Mouse (Mus musculus) gastrocnemius, postnatal 25 days (tissue): ENCODE results near the gene Foxg1. TPM values are rescaled to one million over a fixed set of nuclear protein-coding genes. Genes with fewer than 3 reads are reported as not detected.

Experiments
- DNase-seq: peaks from one replicate; pipeline ENCODE4 v3.0.0; 2022
- total RNA-seq, 2 experiments: library from RNA; stranded (reverse); gene quantifications; 1 replicate in 1 of 2; 2 replicates in 1 of 2; pipeline ENCODE4 v1.2.3; 2021

The Foxg1 gene
- total RNA-seq, 2 experiments from 2014 or later: not detected

- DNase-seq: no peak
These were observed 3.8 kb downstream of the Foxg1 start for GRCm38 (mm10) chr12:49386081-49386805.

DNA sequence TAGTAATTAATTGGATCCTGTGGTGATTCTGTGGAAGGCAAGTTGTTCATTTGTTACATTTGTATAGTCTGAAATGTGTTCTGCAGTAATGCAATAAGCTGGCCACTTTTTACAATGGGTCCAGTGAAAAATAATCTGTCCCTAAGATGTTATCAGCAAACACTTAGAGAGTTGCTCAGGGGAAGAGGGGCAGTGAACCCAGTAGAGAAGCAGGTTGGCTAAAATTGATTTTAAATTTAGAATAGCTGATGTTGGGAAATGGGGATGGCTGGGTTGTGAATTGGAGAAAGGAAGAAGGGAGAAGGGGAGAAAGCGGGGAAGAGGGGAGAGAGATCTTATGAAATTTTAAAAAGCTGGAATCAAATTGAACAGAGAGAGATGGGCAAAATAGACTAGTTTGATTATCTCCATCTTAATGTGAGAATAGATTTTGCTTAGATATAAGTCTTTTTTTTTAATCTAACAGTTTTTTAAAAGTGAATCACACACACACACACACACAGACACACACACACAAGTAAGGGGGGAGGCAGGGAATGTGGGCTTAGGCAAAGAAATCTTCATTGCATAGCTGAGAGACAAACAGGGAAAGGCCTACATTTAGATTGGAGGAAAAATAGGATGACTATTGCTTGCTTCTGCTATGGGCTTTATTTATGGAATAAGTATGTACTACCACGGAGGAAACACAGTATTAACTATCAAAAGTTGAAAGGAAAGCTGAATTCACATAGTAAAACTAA, 5.6 kb downstream of the Foxg1 start:
- no peak for DNase-seq

- DNase-seq: no peak
These were observed 7.2 kb downstream of the Foxg1 start for GRCm38 (mm10) chr12:49389666-49390065.

DNA sequence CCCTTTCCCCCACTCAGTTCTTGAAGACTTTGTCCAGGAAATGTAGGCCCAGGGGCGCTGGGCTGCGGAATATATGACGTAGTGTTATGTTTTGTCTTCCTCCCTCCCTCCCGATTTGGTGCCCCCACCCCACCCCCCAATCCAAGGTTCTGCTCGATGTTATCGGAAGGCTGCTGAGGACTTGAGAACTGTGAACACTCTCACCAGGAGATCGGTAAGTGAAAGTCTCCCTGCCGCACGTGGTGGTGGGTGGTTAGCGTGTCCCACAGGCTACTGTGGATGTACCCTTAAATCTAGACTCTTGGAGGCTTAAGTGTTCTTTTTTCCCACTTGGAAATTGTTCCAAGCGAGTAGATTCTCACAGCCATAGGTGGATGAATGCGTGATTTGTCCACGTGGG, 7.8 kb downstream of the Foxg1 start:
- DNase-seq: no peak

GRCm38 (mm10) chr12:49390926-49391304, 8.5 kb downstream of the Foxg1 start:
- DNase-seq: no peak

GRCm38 (mm10) chr12:49391305-49392040, 9.0 kb downstream of the Foxg1 start:
- DNase-seq: no peak

- DNase-seq: no peak
These were observed 9.6 kb downstream of the Foxg1 start for GRCm38 (mm10) chr12:49392041-49392390.

DNA sequence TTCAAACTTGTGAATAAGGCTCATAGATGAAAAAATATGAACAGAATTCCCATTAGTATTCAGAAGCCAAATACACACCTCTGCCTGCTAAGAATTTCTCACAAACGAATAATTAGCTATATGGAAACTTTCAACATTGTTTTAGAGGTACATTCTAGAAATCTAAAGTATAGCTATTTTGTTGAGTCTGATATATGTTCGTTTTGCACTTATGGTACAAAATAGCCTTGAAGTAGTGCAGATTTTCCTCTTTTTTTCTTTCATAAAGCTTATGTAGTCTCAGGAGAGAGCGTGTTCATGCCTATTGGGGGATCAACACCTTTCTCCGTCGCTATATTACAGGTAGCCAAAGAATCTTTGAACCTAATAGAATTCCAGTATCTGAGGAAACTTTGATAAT, 10.4 kb downstream of the Foxg1 start:
- no peak for DNase-seq

- DNase-seq: no peak
These were observed 11.2 kb downstream of the Foxg1 start for GRCm38 (mm10) chr12:49393639-49394038.

DNA sequence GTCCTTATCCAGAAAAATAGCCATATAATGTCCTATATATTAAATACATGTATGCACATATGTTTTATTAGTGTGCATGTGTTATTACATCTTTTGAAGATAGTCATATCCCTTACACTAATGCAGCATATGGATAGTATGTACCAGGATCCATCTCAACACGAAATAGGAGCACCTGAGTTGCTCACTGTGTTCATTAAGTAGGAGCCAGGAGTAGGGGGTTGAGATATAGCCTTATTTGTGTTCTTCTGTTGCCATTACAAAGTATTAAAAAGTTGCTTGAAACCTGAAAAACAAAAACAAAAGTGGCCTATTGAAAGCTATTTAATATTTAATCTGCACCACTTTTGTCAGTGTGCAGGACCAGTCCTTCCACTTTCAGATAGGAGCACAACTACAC, 11.7 kb downstream of the Foxg1 start:
- DNase-seq: no peak

DNA sequence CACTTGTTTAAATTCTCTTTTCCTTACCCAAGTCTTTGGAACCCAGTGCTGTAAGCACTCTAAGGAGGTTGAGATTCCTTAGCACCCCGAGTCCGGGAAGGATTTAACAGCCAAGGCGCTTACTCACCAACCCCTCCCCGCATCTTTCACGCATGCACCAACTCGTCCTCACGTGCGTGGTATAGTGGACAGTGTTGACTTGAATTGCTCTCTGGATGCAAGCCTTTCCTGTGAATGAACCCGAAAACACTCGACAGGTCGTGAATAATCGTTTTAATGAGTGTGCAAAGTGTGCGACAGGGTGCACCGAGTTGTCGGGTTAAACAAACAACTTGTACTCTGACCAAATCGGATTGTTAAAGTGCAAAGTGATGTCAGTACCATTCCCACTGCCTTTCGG, 12.4 kb downstream of the Foxg1 start:
- no peak for DNase-seq

DNA sequence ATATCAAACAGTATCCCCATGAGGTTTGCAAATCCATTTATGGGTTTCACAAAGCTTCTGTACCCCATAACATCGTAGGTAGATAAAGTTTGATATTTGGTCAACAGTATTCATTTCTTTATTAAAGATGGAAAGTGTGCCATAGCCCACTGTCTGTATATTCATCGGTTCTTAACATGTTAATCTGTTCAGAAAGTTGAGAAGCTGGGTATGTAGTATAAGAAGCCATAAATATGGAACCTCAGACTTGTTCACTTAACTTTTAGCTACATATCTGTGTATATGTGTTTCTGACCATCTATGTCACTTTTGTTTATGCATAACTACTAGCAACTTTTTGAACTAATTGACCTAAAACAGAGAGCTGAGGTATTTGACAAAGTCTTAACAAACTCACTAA, 13.5 kb downstream of the Foxg1 start:
- DNase-seq: no peak

GRCm38 (mm10) chr12:49396776-49397175, 14.3 kb downstream of the Foxg1 start:
- DNase-seq: no peak

DNA sequence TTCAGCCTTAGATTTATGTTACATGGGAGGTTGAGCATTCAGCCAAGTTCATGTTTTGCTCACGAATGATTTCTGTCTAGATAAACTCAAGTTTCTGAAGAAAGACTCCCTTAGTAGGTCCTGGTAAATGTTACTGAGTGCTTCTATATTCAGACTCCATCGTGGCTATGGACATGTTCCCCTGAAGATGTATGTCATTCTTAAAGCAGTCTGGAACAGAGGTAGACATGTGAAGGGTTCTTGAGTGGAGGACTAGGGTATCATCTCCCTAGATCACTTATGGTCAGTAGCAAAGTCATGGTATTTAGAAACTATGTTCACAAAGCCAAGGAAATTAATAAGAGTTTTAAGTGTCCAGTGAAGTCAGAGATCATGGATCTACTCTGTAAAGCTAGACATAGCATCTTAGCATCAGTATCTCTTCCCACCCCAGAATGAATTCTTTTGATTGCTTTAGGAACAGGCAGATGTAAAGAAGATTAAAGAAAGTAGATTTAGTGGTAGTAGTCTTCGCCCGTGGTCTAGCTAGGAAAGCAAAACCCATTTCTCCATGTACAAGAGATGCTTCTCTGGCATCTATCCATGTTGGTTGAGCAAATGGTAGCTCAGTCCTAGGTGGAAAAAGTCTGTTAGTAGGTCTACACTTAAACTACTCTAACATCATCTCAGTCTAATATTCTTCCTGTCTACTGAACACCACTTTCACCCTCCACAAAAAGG, 15.1 kb downstream of the Foxg1 start:
- no peak for DNase-seq

DNA sequence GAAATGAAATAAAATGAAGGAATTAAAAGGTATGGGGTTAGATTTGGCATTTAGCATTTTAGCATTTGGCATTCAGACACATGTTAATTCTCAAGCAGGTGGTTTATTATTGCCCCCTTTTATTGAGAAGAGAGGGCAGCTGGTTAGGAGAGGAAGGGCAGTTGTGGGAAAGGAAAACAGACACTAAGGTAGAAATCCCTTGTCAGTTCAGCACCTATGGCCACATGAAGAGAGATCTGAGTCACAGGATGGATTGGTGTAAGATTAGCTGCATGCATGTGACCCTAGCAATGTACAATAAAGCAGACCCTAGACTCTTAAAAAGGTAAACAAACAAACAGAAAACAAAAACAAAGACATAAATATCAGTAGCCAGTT, 15.7 kb downstream of the Foxg1 start:
- DNase-seq: no peak

DNA sequence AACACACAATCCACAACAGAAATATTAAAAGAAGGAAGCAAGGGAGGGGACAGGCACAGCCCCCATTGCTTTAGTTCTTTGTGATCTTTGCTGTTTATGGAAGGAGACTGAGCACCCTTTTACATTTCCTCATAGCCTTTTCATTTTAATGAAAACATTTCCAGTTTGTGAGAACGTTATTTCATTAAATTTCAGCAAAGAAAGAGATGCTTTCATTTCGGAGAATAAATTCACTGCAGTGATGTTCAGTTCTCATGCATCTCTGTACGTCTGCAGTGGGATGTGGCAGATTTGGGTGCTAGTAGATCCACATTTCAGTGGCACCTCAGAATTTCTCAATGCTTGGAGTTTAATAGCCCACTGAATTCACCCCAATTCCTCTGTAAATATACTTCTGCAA, 16.2 kb downstream of the Foxg1 start:
- no peak for DNase-seq

DNA sequence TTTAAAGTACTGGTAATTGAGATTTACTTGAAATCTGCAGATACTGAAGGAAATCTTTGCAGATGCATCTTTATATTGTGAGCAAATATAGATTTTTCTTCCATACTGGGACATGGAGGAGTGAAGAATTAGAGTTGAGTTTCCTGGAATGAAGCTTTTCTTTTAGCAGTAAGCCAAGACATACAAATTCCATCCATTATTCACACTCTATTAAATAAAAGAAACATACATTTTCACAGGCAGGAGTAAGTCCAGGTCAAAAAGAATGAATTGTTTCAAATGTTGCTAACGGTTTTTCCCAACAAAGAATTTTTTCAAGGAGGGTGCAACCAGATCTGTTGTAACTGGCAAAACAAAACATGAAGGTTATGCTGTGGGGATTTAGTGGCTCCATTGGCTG, 17.2 kb downstream of the Foxg1 start:
- no peak for DNase-seq

DNA sequence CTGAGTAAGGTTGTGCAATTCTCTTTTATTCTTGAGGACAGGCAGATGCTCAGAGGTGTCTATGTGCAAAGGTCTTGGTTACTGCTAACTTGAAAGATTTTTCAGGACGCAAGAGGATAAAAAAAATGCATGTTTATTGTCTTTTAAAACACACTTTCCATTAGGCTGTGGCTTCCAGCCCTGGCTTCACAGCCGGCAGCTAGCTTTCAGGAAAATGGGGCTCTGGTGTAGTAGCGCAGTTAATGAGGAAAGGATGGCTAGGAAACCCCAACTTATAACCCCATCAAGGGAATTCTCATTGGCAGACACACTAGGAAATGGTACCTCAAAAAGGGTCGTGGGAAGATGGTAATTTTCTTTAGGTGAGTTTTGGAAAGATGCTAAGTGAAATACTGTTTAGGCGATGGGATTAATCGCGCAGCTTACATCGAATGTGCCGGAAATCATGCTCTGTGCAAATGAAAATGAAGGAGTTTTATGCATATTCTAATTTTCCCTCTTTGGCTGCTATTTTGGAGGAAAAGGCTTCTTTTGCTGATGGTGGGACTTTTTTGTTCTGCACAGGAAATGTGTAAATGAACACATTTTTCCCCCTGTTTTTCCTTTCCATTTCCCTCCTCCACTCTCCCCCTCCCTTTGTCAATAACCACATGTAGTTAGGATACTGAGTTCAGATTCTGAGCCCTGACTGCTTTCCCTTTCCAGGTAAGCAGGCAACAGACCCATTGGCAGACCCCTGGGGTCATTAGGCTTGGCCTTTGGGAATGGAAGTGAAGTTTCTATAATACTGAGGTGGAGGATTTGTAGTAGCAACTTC, 17.8 kb downstream of the Foxg1 start:
- no peak for DNase-seq

DNA sequence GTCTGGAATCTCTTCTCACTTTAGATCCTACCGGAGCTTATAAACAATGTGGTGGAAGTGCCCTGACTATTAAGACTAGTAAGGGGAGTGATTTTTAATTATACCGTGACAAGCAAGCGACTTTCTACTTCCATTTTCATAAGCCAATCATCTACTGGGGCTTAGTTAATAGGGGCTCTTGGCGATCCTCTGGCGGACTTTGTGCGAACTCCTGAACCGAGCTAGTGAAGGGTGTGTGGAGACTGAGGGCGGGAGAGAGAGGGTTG, 18.3 kb downstream of the Foxg1 start:
- no peak for DNase-seq

DNA sequence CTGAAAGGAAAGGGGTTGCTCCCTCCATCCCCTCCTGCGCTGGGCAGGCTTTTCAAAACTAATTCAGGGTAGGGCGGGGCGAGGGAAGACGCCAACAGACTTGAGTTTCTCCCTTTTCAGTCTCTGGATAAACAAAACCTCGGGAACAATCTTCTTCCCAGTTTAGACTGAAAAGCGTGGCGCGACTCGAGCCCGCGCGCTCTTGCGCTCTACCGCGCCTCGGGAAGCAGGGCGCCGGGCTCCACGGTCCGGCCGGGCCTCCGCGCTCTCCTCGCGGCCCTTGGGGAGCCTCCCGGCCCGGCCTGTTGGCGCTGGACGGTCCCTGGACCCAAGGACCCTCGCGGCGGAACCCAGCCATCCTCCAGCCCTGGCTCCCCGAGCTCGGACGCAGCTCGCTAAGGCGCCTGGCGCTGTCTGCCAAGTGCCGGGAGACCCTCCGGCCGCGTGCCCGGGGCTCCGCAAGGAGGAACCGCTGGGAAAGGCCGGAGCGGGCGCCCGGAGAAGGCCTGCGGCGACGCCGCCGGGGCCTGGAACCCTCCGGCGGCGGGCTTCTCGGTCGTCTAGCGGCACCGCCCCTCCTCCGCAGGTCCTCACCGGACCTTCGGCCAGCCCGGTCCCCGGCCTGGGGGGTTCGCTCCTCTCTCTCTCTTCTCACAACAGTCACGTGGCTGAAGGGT, 18.8 kb downstream of the Foxg1 start:
- no peak for DNase-seq

- DNase-seq: no peak
These were observed 19.3 kb downstream of the Foxg1 start for GRCm38 (mm10) chr12:49401796-49402130.

DNA sequence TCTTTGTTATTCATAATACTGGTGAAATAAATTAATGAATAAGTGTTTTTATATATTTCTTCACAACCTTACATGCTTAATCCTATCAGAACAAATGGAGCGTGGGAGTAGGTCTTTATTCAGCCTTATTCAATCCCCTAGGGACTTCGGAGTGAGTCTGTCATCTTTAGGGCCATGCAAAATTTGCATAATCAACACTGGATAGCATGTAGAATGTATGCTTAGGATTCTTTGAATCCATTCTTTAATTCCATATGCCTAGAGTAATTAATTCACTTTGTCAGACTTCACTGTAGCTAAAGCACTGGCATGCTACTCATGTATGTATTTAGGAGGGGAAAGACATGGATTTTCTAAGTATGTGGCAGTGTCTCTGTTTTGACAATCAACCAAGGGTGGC, 27.4 kb downstream of the Foxg1 start:
- no peak for DNase-seq
